Mouse (Mus musculus) heart, postnatal 0 days (tissue): ENCODE measurements around the gene Hunk.

Experiments used
- CTCF ChIP-seq: IDR thresholded peaks from 2 replicates; pipeline ENCODE4 v1.5.1; 2016; ENCODE audit warnings: antibody characterized with exemption, control low read depth, low read depth
- EP300 ChIP-seq: IDR thresholded peaks from 2 replicates; pipeline ENCODE4 v1.6.1; 2016; ENCODE audit warnings: antibody characterized with exemption, low read depth

DNA sequence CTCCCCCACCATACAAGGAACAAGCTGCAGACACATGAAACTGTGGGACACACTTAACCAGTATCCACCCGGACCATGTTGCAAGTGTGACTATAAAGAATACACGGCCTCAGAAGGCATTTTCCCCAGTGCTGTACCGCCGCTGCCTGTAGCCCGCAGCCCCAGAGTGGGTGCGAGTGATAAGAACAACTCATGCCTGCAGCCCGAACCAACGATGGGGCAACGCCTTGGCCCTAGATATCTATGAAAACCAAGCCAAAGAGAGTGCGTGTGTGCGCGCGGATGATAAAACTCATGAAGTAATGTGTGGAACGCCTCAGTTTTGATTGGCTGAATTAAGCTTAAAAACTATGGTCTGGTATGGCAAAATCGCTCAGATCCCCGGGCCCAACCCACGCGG is 138.1 kb downstream of the Hunk start:
- no peak for TF ChIP-seq CTCF
- no peak for TF ChIP-seq EP300
